Mouse (Mus musculus) adrenal gland, adult 10 weeks (tissue): ENCODE measurements around the gene Vash1. TPM values are rescaled to one million over a fixed set of nuclear protein-coding genes. Genes with fewer than 3 reads are reported as not detected.

Experiments
- polyA plus RNA-seq: library from polyadenylated mRNA; stranded (reverse); fragments of 350-450 nt; fragmentation: Illumina TruSeq; extraction: RNeasy Lipid Tissue Mini Kit (QIAGEN cat#74804); gene quantifications from one replicate; pipeline ENCODE4 v1.2.3, GENCODE M21; 2014; ENCODE audit warnings: low read depth, low replicate concordance

Vash1 gene
- not detected for polyA plus RNA-seq

GRCm38 (mm10) chr12:86678591-86679545, at the start of gene Vash1:
TSS of gene Vash1 (plus strand) at chr12:86678700.

GRCm38 (mm10) chr12:86726120-86726640, 47.7 kb downstream of the Vash1 start, which contains the start of gene Angel1:
TSS of gene Angel1 (minus strand) at chr12:86726460.

GRCm38 (mm10) chr12:86734319-86734810, 55.9 kb downstream of the Vash1 start, which contains the start of gene Lrrc74a:
TSS of gene Lrrc74a (plus strand) at chr12:86734369.

Other genes starting within 250 kb of the Vash1 start
- 0.87 TPM for gene Angel1, start 47.8 kb downstream of the Vash1 start, polyA plus RNA-seq
- gene Lrrc74a, start 55.7 kb downstream of the Vash1 start, polyA plus RNA-seq, result not detected
- gene Irf2bpl, start 206.1 kb downstream of the Vash1 start, polyA plus RNA-seq, result 35.5 TPM